Mouse (Mus musculus) spleen, adult 2 months (tissue): ENCODE measurements around the gene Retnla.

ENCODE experiments used
- CTCF ChIP-seq: fragments of 200-500 bp; IDR thresholded peaks from 2 replicates; pipeline ENCODE4 v1.5.1; 2011; ENCODE audit warnings: mild to moderate bottlenecking, inconsistent platforms; ENCODE audit not compliant: insufficient read depth, insufficient read length, insufficient replicate concordance; ENCODE audit errors: extremely low read depth
- POLR2A ChIP-seq: fragments of 200-500 bp; IDR thresholded peaks from 2 replicates; pipeline ENCODE4 v1.6.1; 2011; ENCODE audit warnings: low read depth, low read length, inconsistent platforms

DNA sequence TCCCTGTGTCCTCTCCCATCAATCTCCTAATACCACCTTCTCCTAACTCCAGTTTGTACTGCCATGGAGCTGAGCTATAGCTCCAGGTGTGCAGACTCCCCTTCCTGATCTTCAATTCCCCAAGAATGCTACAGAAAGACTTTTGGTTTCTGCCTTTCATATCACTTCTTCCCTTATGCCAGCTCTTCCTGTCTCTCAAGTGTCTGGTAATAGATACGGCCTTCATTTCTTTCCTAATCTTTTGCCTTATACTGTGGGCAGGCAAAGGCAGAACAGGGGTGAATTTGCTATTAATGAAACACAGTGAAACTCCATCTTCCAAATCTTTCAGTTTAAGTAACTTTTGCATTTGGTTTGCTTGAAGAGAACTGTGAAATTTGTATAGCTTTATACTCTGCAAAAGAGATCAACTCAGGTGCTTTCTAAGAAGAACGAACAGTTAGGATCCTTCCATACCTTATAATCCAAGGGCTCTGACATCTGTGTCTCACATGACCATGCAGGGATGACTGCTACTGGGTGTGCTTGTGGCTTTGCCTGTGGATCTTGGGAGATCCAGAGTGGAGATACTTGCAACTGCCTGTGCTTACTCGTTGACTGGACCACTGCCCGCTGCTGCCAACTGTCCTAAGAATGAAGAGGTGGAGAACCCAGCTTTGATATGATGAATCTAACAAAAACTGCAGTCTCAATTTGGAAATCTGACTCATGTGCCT, 1.5 kb downstream of the Retnla start:
- TF ChIP-seq CTCF (no peak), POLR2A (no peak)
